Mouse (Mus musculus) G1E (cell line): ENCODE data around the gene Kdm4a.

ENCODE experiments used
- CTCF ChIP-seq: IDR thresholded peaks from 2 replicates; pipeline ENCODE4 v1.5.1; 2012; ENCODE audit warnings: low read depth, low read length, inconsistent platforms, mixed read lengths
- GATA1 ChIP-seq: IDR thresholded peaks from 2 replicates; pipeline ENCODE4 v1.6.1; 2012; ENCODE audit warnings: borderline replicate concordance, low read length, inconsistent platforms, mixed read lengths
- TAL1 ChIP-seq: conservative IDR thresholded peaks from 2 replicates; pipeline ENCODE4 v1.6.1; 2012; ENCODE audit warnings: low read depth, low read length, inconsistent platforms, mixed read lengths

DNA sequence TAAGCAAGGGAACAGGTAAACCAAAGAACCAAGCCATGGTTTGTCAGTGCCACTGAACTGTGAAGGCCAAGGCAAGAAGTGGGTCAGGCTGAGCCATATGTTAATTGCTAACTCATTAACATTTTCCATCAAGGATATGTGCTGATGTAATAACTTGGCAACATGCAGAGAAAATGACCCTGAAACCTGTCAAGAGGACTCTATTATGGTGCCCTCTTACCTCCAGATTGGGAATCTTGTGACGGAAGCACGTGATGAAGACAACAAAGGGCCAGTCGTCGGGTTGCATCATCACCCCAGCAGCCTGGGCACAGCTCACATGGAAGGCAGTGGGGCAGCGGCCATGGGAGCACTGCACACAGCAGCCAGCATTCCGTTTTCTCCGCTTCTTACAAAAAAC, 36.2 kb downstream of the Kdm4a start:
- no peak for TF ChIP-seq CTCF
- no peak for TF ChIP-seq TAL1
- TF ChIP-seq GATA1, result no peak
